Mouse (Mus musculus) liver, adult 2 months (tissue): ENCODE measurements at regions not wholly inside any gene's neighbourhood (a gene's known extent, or its start where the extent isn't known, plus 50 kb on each side); places are given as distances from the start of the nearest gene placed in this dataset.

ENCODE experiments used
- DNase-seq: peaks from one replicate; pipeline ENCODE4 v3.0.0-alpha.2; 2011; ENCODE audit warnings: low read depth, low spot score; ENCODE audit errors: extremely low read depth
- H3K27ac ChIP-seq: fragments of 200-500 bp; replicated peaks from 2 replicates; pipeline ENCODE4 v1.5.1; 2012; ENCODE audit warnings: low read depth, mild to moderate bottlenecking, control low read depth, inconsistent platforms, low read length; ENCODE audit not compliant: insufficient read depth
- H3K27me3 ChIP-seq: fragments of 200-500 bp; 2 replicates; pipeline ENCODE4 v1.6.1; 2012; ENCODE audit warnings: mild to moderate bottlenecking, moderate library complexity, low read length, inconsistent platforms; ENCODE audit not compliant: control insufficient read depth, insufficient read depth
- H3K36me3 ChIP-seq: fragments of 200-500 bp; 2 replicates; pipeline ENCODE4 v1.6.1; 2012; ENCODE audit warnings: low read length, inconsistent platforms; ENCODE audit not compliant: control insufficient read depth, insufficient read depth
- H3K4me1 ChIP-seq: fragments of 200-500 bp; 2 replicates; pipeline ENCODE4 v1.6.1; 2011; ENCODE audit warnings: low read length; ENCODE audit not compliant: control insufficient read depth, insufficient read depth
- H3K4me3 ChIP-seq: fragments of 200-500 bp; 2 replicates; pipeline ENCODE4 v1.5.1; 2011; ENCODE audit warnings: low read depth, mild to moderate bottlenecking, control low read depth, low read length, moderate library complexity; ENCODE audit not compliant: insufficient read depth
- H3K79me2 ChIP-seq: fragments of 200-500 bp; 2 replicates; pipeline ENCODE4 v1.6.1; 2012; ENCODE audit warnings: inconsistent platforms, mild to moderate bottlenecking, low read length, moderate library complexity; ENCODE audit not compliant: control insufficient read depth, insufficient read depth
- H3K9ac ChIP-seq: fragments of 200-500 bp; 2 replicates; pipeline ENCODE4 v1.6.1; 2012; ENCODE audit warnings: low read depth, mild to moderate bottlenecking, control low read depth, inconsistent platforms, low read length
- CTCF ChIP-seq: fragments of 200-500 bp; IDR thresholded peaks from 2 replicates; pipeline ENCODE4 v1.5.1; 2011; ENCODE audit warnings: low read depth, low read length, control low read depth
- POLR2A ChIP-seq: fragments of 200-500 bp; IDR thresholded peaks from 2 replicates; pipeline ENCODE4 v1.6.1; 2011; ENCODE audit warnings: low read length, control low read depth; ENCODE audit not compliant: insufficient read depth; ENCODE audit errors: extremely low read depth
- WGBS: fragments of 180-500 bp; shearing (Covaris S2); methylation state at CpG from one replicate; pipeline ENCODE4 v1.1.7; 2018; 5-methylcytosine and 5-hydroxymethylcytosine counted together

DNA sequence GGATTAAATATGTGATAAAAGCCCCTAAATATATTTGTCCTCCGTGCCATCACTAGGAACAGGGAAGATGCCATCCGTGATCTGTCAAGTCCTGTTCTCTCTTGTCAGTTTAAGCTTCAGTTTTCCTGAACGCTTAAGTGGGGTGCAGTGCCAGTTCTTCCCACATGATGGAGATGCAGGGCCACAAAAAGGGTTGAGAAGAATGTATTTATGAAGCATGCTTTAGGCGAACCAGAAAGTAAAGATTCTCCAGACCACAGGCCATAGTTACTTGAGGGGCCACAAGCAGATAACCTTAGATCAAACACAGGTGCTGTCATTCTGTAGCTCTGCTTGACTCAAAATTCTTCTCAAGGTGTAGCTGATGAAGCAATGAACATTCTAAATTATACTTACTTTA, 58.6 kb upstream of the Tlr4 start:
- TF ChIP-seq POLR2A (no peak), CTCF (peak; percentile 55)
- Histone ChIP-seq H3K4me1 (no peaks in the 10 kb centered on the region), H3K27ac (no peak overlapping the region), H3K36me3 (no peaks in the 10 kb centered on the region), H3K27me3 (no peaks in the 10 kb centered on the region), H3K9ac (no peak overlapping the region), H3K79me2 (no peaks in the 10 kb centered on the region), H3K4me3 (no peak overlapping the region)
- DNase-seq = peak; percentile 28
- WGBS = 33% methylated on average over 4 of the region's 4 CpGs
